8 mouse cellular contexts compared by ENCODE assay signal in the genomic region with DNA sequence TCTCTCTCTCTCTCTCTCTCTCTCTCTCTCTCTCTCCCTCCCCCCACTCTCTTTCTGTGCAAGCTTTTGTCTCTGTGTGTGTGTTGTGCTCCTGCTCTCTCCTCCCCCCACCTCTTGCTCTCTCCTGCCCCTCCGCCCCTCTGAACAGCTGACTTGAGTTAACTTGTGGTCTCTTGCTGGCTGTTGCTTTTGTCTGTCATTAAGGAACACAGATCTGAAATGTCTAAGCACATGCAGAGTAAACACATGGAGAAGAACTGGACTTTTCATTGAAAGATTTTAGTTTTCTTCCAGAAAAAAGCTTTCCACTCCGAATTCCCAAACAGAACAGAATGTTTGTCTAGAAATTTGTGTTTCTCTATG.
DNase-seq lines count a peak whose midpoint lies in the region; ATAC-seq and TF ChIP-seq lines count a peak whose summit lies in the region.

No protein-coding gene starts in this region.

- WGBS in hindbrain, embryonic 13.5 days = 41% methylated on average over 2 of the region's 2 CpGs
- 29% methylated on average over 2 of the region's 2 CpGs for WGBS in lung, embryonic 14.5 days

- no peak for ATAC-seq in megakaryocyte, adult 5-6 weeks (ENCODE audit: poor library complexity, severe bottlenecking)
- ATAC-seq in hindbrain, embryonic 13.5 days (ENCODE audit: low FRiP score) = no peak
- peak; percentile 68; the same call in 1 of the 2 replicates for ATAC-seq in lung, embryonic 14.5 days (ENCODE audit: insufficient read depth)

- H3K9me3 ChIP-seq in megakaryocyte, embryonic 14.5 days = no peaks in the 10 kb centered on the region
- no peaks in the 10 kb centered on the region for H3K9me3 ChIP-seq in hindbrain, embryonic 13.5 days
- no peaks in the 10 kb centered on the region for H3K9me3 ChIP-seq in lung, embryonic 14.5 days (ENCODE audit: low read depth, low read length)

- no peak overlapping the region for H3K27ac ChIP-seq in hindbrain, embryonic 13.5 days
- H3K27ac ChIP-seq in lung, embryonic 14.5 days (ENCODE audit: low read depth) = peak overlapping the region; percentile 24; the same call in 1 of the 2 replicates

- H3K4me3 ChIP-seq in megakaryocyte, embryonic 14.5 days (replicated peaks) = peak overlapping the region; percentile 92
- H3K4me3 ChIP-seq in hindbrain, embryonic 13.5 days = no peak overlapping the region
- peak overlapping the region; percentile 13; the same call in 1 of the 2 replicates for H3K4me3 ChIP-seq in lung, embryonic 14.5 days (ENCODE audit: low read depth, low read length)

- peaks cover 19% of the 10 kb centered on the region for H3K36me3 ChIP-seq in megakaryocyte, embryonic 14.5 days (replicated peaks; ENCODE audit: low read length)
- no peaks in the 10 kb centered on the region for H3K36me3 ChIP-seq in hindbrain, embryonic 13.5 days
- H3K36me3 ChIP-seq in lung, embryonic 14.5 days (ENCODE audit: insufficient read depth) = no peaks in the 10 kb centered on the region

- peak overlapping the region; percentile 28 for H3K4me2 ChIP-seq in hindbrain, embryonic 13.5 days
- H3K4me2 ChIP-seq in lung, embryonic 14.5 days = peak overlapping the region; percentile 48

- peaks cover 80% of the 10 kb centered on the region for H3K4me1 ChIP-seq in megakaryocyte, embryonic 14.5 days
- peaks cover 13% of the 10 kb centered on the region for H3K4me1 ChIP-seq in hindbrain, embryonic 13.5 days (replicated peaks)
- peaks cover 5% of the 10 kb centered on the region; the same call in 1 of the 2 replicates for H3K4me1 ChIP-seq in lung, embryonic 14.5 days (ENCODE audit: insufficient read depth)

- peak; percentile 28 for DNase-seq in lung, embryonic 14.5 days
- peak; percentile 79 for DNase-seq in thymus, postnatal 0 days (ENCODE audit: low spot score)
- no peak for DNase-seq in layer of hippocampus, postnatal 36 days
- DNase-seq in cerebellum, adult 18-20 months = no peak
- DNase-seq in urinary bladder, postnatal 36 days (ENCODE audit: low spot score in 2 of 2) = no peak

- H3K27me3 ChIP-seq in megakaryocyte, embryonic 14.5 days (replicated peaks) = no peaks in the 10 kb centered on the region
- 0 out of 2 replicates have a peak, but pooled peaks cover 2% of the 10 kb centered on the region for H3K27me3 ChIP-seq in hindbrain, embryonic 13.5 days
- H3K27me3 ChIP-seq in lung, embryonic 14.5 days (ENCODE audit: insufficient read depth, low read length) = no peaks in the 10 kb centered on the region

- H3K9ac ChIP-seq in hindbrain, embryonic 13.5 days = no peak overlapping the region
- no peak overlapping the region for H3K9ac ChIP-seq in lung, embryonic 14.5 days

- no peak for TF ChIP-seq CTCF in lung, embryonic 14.5 days (IDR thresholded peaks at IDR 0.05; ENCODE audit: low read depth)

Comparison
In these comparisons a context has a peak if more than half of its experiments do, and no peak if none do; other contexts are left out.
1. DNase-seq: peak in lung, embryonic 14.5 days (single experiment) and thymus, postnatal 0 days (single experiment); none in layer of hippocampus, postnatal 36 days (0 of 2), cerebellum, adult 18-20 months (0 of 2) and urinary bladder, postnatal 36 days (0 of 2).